Mouse (Mus musculus) forebrain, embryonic 12.5 days (tissue): ENCODE data around the gene Sapcd2. TPM values are rescaled to one million over a fixed set of nuclear protein-coding genes. Genes with fewer than 3 reads are reported as not detected.
A peak's percentile ranks its signal among the peaks of the same experiment; 100 is the strongest.

Source experiments
- ATAC-seq: fragments of 200-750 bp; cut with Nextera tagmentation; 2 replicates; pipeline ENCODE4 v1.8.0; 2017; ENCODE audit warnings: moderate TSS enrichment; ENCODE audit not compliant: low FRiP score
- H3K27ac ChIP-seq: fragments of 300-500 bp; sonication (generic); 2 replicates; pipeline ENCODE4 v1.5.1; 2016; ENCODE audit warnings: mild to moderate bottlenecking
- H3K27me3 ChIP-seq: fragments of 300-500 bp; sonication (generic); 2 replicates; pipeline ENCODE4 v1.6.1; 2016; ENCODE audit warnings: mild to moderate bottlenecking
- H3K36me3 ChIP-seq: fragments of 300-500 bp; sonication (generic); replicated peaks from 2 replicates; pipeline ENCODE4 v1.6.1; 2016; ENCODE audit warnings: mild to moderate bottlenecking
- H3K4me1 ChIP-seq: fragments of 300-500 bp; sonication (generic); 2 replicates; pipeline ENCODE4 v1.6.1; 2016
- H3K4me2 ChIP-seq: fragments of 300-500 bp; sonication (generic); 2 replicates; pipeline ENCODE4 v1.6.1; 2016; ENCODE audit warnings: mild to moderate bottlenecking, moderate library complexity
- H3K4me3 ChIP-seq: fragments of 300-500 bp; sonication (generic); replicated peaks from 2 replicates; pipeline ENCODE4 v1.5.1; 2016; ENCODE audit warnings: mild to moderate bottlenecking
- H3K9ac ChIP-seq: fragments of 300-500 bp; sonication (generic); 2 replicates; pipeline ENCODE4 v1.6.1; 2016; ENCODE audit warnings: mild to moderate bottlenecking
- H3K9me3 ChIP-seq: fragments of 300-500 bp; sonication (generic); 2 replicates; pipeline ENCODE4 v1.6.1; 2016
- WGBS: fragments of 180-500 bp; shearing (Covaris S2); methylation state at CpG from one replicate; pipeline ENCODE4 v1.1.7; 2016; 5-methylcytosine and 5-hydroxymethylcytosine counted together
- polyA plus RNA-seq: library from polyadenylated mRNA; unstranded; fragments of >200 nt; fragmentation: Nextera tagmentation; extraction: Ambion mirVana; gene quantifications from 2 replicates; pipeline ENCODE4 v1.2.1, GENCODE M21; 2016

Gene Sapcd2
- 60.8 and 67.8 TPM in 2 replicates for polyA plus RNA-seq

DNA sequence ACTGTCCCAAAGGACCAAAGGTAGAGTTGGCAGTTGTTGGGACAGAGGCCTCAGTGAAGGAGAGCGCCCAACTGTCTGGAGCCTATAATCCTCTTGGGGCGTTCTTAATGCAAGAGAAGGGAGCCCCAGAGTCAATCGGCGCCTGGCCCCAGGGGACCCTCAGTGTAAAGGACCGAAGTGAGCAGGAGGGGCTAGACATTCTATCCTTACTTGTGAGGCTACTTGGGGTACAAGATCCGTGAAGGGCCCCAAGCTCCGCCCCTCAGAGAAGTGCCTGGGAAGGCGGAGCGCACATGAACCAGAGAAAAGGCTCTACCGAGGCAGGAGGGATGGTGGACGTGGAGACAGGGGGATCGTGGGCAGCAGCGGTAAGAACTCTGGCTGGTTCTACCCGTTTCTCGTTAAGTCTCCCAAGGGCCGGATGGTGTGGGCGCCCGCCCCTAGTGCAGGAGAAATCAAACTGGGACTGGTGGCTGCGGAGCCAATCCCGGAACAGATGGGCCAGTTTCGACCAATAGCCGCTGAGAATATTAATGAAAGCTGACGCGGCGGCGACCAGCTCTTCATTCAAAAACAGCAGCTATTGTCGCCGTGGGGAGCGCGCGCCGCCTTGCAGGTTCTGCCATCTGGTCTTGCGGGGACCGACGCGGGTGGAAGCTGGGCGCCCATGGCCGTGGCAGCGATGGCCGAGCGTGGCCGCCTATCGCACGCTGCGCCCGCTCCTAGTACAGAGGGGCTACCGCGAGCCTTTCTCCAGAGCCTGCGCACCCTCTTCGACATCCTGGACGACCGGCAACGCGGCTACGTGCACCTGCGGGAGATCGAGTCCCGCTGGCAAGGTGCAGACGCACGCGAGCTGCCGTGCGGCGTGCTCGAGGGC is at the start of gene Sapcd2:
TSS of gene Sapcd2 (plus strand) at position 558 of the 880 bp plus-strand sequence.
- no peaks in the 10 kb centered on the region for H3K9me3 ChIP-seq
- peak within 1 kb of the TSS; percentile 94 for H3K27ac ChIP-seq
- under 1% methylated on average over 65 of the region's 65 CpGs for whole genome bisulfite sequencing
- H3K36me3 ChIP-seq, result peaks cover 26% of the 10 kb centered on the region
- ATAC-seq, result peak; percentile 96
- H3K4me2 ChIP-seq, result peak within 1 kb of the TSS; percentile 60
- H3K27me3 ChIP-seq, result peaks cover 16% of the 10 kb centered on the region
- peaks cover 32% of the 10 kb centered on the region for H3K4me1 ChIP-seq
- peak within 1 kb of the TSS; percentile 79 for H3K4me3 ChIP-seq
- peak within 1 kb of the TSS; percentile 83 for H3K9ac ChIP-seq

DNA sequence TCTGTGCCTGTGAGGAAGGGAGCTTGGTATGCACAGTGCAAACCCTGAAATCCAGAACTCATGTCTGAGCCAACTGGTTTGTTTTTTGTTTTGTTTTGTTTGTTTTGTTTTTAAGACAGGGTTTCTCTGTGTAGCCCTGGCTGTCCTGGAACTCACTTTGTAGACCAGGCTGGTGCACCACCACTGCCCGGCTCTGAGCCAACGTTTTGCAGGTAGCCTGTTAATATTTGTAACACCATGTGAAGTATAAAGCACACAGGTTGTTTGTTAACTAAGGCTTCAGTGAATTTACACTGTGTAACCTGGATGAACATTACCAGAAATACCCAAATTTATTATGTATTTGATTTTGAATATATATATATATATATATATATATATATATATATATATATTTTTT is 46.1 kb upstream of the Sapcd2 start:
- Histone ChIP-seq H3K4me3 (no peak overlapping the region), H3K4me1 (peaks cover under 1% of the 10 kb centered on the region; the same call in 1 of the 2 replicates), H3K27ac (no peak overlapping the region), H3K9me3 (no peaks in the 10 kb centered on the region), H3K4me2 (no peak overlapping the region), H3K36me3 (no peaks in the 10 kb centered on the region), H3K9ac (no peak overlapping the region), H3K27me3 (peaks cover 20% of the 10 kb centered on the region)
- ATAC-seq, result no peak
- 78% methylated on average over 2 of the region's 2 CpGs for WGBS

DNA sequence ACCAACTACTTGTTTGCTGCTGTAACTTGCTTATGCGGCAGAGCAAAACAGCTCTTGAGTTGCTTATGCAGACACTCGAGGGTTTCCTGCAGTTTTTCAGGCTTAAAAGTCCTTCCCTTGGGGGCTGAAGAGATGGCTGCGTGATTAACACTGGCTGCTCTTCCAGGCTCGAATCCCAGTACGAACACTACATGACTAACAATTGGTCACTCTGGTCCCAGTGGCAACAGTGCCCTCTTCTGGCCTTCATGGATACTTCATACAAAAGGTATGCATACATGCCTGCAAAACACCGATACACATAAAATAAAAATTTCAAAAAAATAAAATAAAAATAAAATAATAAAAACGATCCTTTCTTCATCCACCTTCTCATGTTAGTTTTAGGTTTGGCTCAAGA is 43.7 kb upstream of the Sapcd2 start:
- no peak for ATAC-seq
- no peaks in the 10 kb centered on the region for H3K9me3 ChIP-seq
- no peak overlapping the region for H3K27ac ChIP-seq
- H3K4me3 ChIP-seq, result no peak overlapping the region
- H3K9ac ChIP-seq, result no peak overlapping the region
- no peaks in the 10 kb centered on the region for H3K36me3 ChIP-seq
- peaks cover 11% of the 10 kb centered on the region for H3K4me1 ChIP-seq
- WGBS, result 33% methylated on average over 7 of the region's 7 CpGs
- no peak overlapping the region for H3K4me2 ChIP-seq
- H3K27me3 ChIP-seq, result 0 out of 2 replicates have a peak, but pooled peaks cover 4% of the 10 kb centered on the region

DNA sequence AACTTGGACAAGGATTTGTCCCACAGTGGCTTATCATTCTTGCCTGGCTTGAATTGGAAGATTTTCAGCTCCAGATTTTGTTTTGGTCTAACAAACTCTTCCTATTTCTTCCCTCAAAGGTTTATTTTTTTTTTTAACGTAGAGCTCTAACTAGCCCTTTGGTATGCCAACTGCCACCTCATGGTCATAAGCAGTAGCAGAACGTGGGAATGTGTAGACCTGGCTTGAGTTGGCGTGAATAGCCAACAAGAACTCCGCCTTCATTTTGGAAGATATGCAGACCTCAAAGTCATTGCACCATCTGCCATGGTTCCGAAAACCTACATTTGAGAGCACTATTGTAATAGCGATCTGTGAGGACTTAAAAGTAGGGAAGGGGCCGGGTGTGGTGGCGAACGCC is 40.7 kb upstream of the Sapcd2 start:
- 67% methylated on average over 9 of the region's 9 CpGs for WGBS
- no peak for ATAC-seq
- H3K4me2 ChIP-seq, result peak overlapping the region; percentile 92
- H3K4me1 ChIP-seq, result peaks cover 15% of the 10 kb centered on the region
- H3K4me3 ChIP-seq, result peak overlapping the region; percentile 89
- H3K27ac ChIP-seq, result no peak overlapping the region
- H3K9me3 ChIP-seq, result no peaks in the 10 kb centered on the region
- peak overlapping the region; percentile 88; the same call in 1 of the 2 replicates for H3K9ac ChIP-seq
- peaks cover 27% of the 10 kb centered on the region for H3K36me3 ChIP-seq
- H3K27me3 ChIP-seq, result no peaks in the 10 kb centered on the region

DNA sequence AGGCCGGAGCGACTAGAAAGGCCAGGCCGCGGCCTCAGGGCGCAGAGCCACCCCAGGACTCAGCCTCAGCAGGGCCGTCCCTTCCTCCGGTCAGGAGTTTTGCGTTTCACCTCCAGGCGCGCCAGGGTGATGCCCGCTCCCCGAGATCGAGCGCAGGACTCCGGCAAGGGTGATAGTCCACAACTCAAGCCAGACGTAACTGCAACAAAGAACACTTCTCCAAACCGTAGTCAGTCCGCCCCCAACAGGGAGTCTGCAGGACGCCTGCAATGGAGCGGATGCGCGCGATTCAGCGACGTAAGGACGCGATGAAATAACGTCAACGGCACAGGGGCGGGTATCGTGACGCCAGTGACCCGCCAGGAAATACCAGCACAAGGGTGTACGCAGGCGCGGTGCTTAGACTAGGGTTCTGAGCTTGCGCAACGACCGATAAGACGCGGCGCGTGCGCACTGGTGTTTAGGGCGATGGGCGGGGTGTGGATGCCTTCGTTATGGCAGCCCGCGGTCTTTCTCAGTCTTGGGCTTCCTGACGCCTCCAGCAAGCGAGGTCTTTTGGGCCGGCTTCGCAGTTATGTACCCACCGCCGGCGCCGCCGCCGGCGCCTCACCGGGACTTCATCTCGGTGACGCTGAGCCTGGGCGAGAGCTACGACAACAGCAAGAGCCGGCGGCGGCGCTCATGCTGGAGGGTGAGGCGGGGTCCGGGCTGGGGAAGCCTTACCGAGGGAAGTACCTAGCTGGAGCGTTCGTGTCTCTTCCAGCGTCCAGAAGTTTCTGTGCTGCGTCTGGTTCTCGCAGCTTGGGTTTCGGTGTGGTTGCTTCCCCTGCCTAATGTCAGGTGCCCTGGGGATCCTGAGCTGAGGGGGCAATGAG is 39.6 kb upstream of the Sapcd2 start, which contains the start of gene Man1b1:
TSS of gene Man1b1 (plus strand) at position 53 of the 875 bp plus-strand sequence.
- Histone ChIP-seq H3K9me3 (no peaks in the 10 kb centered on the region), H3K36me3 (peaks cover 38% of the 10 kb centered on the region), H3K9ac (peak within 1 kb of the TSS; percentile 88), H3K27ac (peak within 1 kb of the TSS; percentile 79), H3K27me3 (no peaks in the 10 kb centered on the region), H3K4me1 (peaks cover 15% of the 10 kb centered on the region), H3K4me2 (peak within 1 kb of the TSS; percentile 92), H3K4me3 (peak within 1 kb of the TSS; percentile 89)
- under 1% methylated on average over 78 of the region's 78 CpGs for WGBS
- ATAC-seq, result peak; percentile 98

DNA sequence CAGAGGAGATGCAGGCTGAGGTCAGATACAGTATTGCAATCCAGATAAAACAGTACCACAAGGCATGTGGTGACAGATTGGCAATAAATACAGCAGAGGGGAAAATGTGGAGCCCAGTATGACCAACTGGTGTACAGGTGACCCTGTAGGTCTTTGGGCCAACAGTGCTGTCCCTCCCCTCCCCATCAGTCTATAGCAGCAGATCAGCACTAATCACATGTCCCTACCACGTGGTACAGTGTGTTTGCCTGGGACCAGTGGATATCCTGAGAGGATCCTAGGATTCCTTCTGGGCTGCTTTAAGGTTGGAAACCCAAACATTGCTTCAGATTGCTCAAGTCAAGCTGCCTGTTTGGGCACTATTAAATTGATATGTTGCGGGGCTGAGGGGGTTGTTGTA is 38.6 kb upstream of the Sapcd2 start:
- peak overlapping the region; percentile 92 for H3K4me2 ChIP-seq
- peaks cover 48% of the 10 kb centered on the region for H3K36me3 ChIP-seq
- WGBS, result 88% methylated on average over 2 of the region's 2 CpGs
- ATAC-seq, result no peak
- H3K4me1 ChIP-seq, result peaks cover 15% of the 10 kb centered on the region
- H3K27ac ChIP-seq, result no peak overlapping the region
- H3K9me3 ChIP-seq, result no peaks in the 10 kb centered on the region
- peak overlapping the region; percentile 89 for H3K4me3 ChIP-seq
- no peaks in the 10 kb centered on the region for H3K27me3 ChIP-seq
- H3K9ac ChIP-seq, result peak overlapping the region; percentile 87

DNA sequence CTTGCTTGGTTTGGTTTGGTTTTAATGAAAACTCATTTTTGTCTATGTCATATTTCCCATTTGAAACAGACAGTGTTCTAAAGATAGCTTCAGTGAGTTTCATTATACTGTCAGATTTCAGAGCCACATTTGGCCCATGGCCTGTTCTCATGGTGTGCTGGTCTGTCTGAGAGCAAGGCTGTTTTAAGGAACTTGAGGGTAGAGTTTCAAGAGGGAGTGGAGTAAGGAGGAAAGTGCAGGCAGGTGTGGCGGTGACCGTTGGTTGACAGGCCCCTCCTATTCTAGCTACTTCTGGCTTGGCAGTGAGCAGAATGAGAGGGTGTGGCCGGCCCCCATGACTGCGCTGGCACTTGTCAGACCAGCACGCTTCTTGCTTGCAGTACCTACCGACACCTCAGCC is 33.8 kb upstream of the Sapcd2 start:
- H3K4me1 ChIP-seq, result peaks cover 5% of the 10 kb centered on the region
- ATAC-seq, result no peak
- H3K27me3 ChIP-seq, result no peaks in the 10 kb centered on the region
- no peak overlapping the region for H3K9ac ChIP-seq
- no peak overlapping the region for H3K4me3 ChIP-seq
- no peak overlapping the region for H3K4me2 ChIP-seq
- no peak overlapping the region for H3K27ac ChIP-seq
- WGBS, result 96% methylated on average over 6 of the region's 6 CpGs
- peaks cover 88% of the 10 kb centered on the region for H3K36me3 ChIP-seq
- no peaks in the 10 kb centered on the region for H3K9me3 ChIP-seq

DNA sequence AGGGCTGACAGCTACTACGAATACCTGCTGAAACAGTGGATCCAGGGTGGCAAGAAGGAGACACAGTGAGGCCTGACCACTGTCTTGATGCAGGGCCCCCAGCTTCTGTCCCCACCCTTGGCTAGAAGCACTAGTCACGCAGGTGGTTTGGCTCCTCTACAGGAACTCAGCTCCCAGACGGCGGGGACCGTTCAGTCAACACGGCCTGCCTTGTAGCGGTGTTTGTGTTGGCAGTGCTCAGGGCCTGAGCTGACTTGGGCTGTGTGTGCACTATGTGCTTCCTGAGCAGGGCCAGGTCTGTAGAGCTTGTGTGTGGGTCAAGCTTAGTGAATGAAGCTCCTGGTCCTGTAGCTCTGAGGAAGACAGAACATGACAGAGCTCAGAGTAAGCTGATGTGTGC is 24.0 kb upstream of the Sapcd2 start:
- Histone ChIP-seq H3K27me3 (no peaks in the 10 kb centered on the region), H3K9ac (no peak overlapping the region), H3K4me2 (no peak overlapping the region), H3K27ac (no peak overlapping the region), H3K9me3 (no peaks in the 10 kb centered on the region), H3K4me1 (no peaks in the 10 kb centered on the region), H3K4me3 (no peak overlapping the region), H3K36me3 (peaks cover 98% of the 10 kb centered on the region)
- ATAC-seq, result no peak
- 93% methylated on average over 7 of the region's 7 CpGs for WGBS

DNA sequence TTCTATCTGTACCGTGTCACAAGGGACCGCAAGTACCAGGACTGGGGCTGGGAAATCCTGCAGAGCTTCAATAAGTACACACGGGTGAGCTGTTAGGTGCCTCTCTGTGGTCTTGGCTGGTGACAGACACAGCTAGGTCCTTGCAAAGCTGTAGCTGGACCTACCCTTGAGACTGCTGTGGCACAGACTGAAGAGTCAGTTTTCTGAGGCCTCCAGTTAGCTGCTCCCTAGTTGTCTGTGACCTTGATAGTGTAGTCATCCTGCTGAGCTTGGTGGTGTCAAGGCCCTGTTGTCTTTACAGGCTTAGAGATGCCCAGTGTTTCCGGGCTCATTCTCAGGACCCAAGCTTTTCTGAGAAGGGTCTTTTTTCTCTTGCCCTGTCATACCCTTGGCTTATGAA is 22.6 kb upstream of the Sapcd2 start:
- Histone ChIP-seq H3K36me3 (peaks cover 91% of the 10 kb centered on the region), H3K27me3 (no peaks in the 10 kb centered on the region), H3K27ac (no peak overlapping the region), H3K4me2 (no peak overlapping the region), H3K4me1 (no peaks in the 10 kb centered on the region), H3K9me3 (no peaks in the 10 kb centered on the region), H3K4me3 (no peak overlapping the region), H3K9ac (no peak overlapping the region)
- no peak for ATAC-seq
- WGBS, result 89% methylated on average over 4 of the region's 4 CpGs

DNA sequence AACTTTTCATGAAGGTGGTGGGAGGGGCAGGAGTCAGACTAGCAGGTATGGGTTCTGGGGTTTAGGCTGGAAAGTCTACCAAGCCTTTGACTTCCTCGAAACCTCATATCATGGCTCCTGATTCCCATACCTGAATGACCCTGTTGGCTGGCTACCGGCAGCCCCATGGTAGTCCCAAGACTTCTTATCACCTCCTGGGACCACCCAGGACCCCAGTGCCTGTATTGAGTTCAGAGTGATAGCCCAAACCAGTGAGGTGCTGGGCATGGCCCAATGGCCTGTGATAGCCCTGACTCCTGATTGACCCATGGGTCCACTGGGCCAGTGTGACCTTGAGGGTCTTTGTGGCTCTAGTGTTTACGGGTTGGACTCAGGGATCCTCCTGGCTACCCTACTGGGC is 21.4 kb upstream of the Sapcd2 start:
- Histone ChIP-seq H3K9me3 (no peaks in the 10 kb centered on the region), H3K27ac (no peak overlapping the region), H3K9ac (no peak overlapping the region), H3K4me3 (no peak overlapping the region), H3K27me3 (no peaks in the 10 kb centered on the region), H3K36me3 (peaks cover 79% of the 10 kb centered on the region), H3K4me1 (peaks cover 10% of the 10 kb centered on the region), H3K4me2 (no peak overlapping the region)
- WGBS, result 93% methylated on average over 3 of the region's 3 CpGs
- ATAC-seq, result no peak

DNA sequence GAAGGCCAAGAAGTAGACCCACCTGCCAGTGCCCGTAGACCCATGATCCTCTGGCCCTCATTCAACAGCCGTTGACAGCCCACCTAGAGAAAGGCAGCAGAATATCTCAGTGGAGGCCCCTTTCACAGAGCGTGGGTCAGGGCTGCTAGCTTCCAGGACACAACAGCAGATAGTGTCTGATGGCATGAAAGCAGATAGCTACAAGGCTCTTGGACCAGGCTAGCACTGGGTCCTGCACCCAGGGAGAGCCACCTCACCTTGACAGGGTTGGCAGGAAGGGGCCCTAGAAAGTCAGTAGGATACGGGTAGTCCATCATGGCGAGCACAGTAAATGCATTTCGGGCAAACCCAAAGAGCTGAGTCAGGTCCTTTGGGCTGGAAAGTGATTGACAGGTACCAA is 17.9 kb upstream of the Sapcd2 start:
- 86% methylated on average over 6 of the region's 6 CpGs for WGBS
- Histone ChIP-seq H3K27ac (no peak overlapping the region), H3K36me3 (peaks cover 46% of the 10 kb centered on the region), H3K9me3 (no peaks in the 10 kb centered on the region), H3K9ac (no peak overlapping the region), H3K4me1 (peaks cover 21% of the 10 kb centered on the region), H3K4me2 (no peak overlapping the region), H3K27me3 (no peaks in the 10 kb centered on the region), H3K4me3 (no peak overlapping the region)
- ATAC-seq, result no peak

DNA sequence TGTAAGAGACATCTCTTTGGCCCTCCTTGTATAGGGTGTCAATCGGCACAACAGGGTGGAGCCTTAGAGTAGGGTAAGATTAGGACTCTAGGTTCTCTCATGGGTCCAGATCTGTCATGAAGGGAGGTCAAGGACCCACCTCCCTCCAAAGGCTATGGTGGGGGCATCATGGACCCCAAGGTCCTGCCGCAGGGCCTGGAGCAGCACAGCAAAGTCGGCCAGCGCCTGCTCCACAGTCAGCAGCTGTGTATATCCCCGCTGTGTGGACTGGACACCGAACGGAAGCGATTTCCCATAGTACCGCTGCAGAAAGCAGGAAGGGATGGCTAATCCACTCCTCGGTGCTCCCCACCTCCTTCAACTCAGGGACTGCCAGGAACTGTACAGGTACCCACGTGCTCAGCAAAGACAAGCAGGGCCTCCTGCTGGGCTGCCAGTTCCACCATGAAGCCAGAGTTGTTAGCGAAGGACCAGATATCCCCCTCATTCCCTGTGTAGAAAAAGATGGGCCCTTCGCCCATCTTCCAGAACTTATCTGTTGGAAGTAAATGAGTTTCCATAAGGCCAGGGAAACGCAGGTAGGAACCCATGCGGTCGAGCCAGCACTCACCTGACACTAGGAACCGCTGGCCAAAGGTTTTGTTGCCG is 16.6 kb upstream of the Sapcd2 start:
- H3K4me2 ChIP-seq, result peak overlapping the region; percentile 85
- no peak overlapping the region for H3K27ac ChIP-seq
- peaks cover 32% of the 10 kb centered on the region for H3K36me3 ChIP-seq
- H3K9me3 ChIP-seq, result no peaks in the 10 kb centered on the region
- peak overlapping the region; percentile 62 for H3K9ac ChIP-seq
- peak overlapping the region; percentile 51 for H3K4me3 ChIP-seq
- WGBS, result 38% methylated on average over 18 of the region's 18 CpGs
- ATAC-seq, result peak; percentile 4; the same call in 1 of the 2 replicates
- no peaks in the 10 kb centered on the region for H3K27me3 ChIP-seq
- peaks cover 21% of the 10 kb centered on the region for H3K4me1 ChIP-seq
